Mouse (Mus musculus): ENCODE results near the gene Wdr89. TPM values are rescaled to one million over a fixed set of nuclear protein-coding genes. Genes with fewer than 3 reads are reported as not detected.
"Not testable (repeated sequence)": the region's sequence is repeated elsewhere in the genome, so short reads cannot be mapped to it uniquely, and the experiment has no call there.

Wdr89 gene
- polyA plus RNA-seq (2015; fragmentation: Nextera tagmentation; extraction: Ambion mirVana) = 4.7 and 5.1 TPM in 2 replicates

- H3K9ac ChIP-seq = peak within 1 kb of the TSS; percentile 56
- ATAC-seq (replicated peaks) = peak; percentile 99
- under 1% methylated on average over 55 of the region's 55 CpGs for WGBS
- H3K4me1 ChIP-seq = peaks cover 13% of the 10 kb centered on the region
- no peaks in the 10 kb centered on the region for H3K36me3 ChIP-seq (replicated peaks)
- H3K27ac ChIP-seq = peak within 1 kb of the TSS; percentile 81
- no peaks in the 10 kb centered on the region for H3K9me3 ChIP-seq
- H3K27me3 ChIP-seq (replicated peaks) = no peaks in the 10 kb centered on the region
- H3K4me2 ChIP-seq = peak within 1 kb of the TSS; percentile 71
- peak within 1 kb of the TSS; percentile 62 for H3K4me3 ChIP-seq
These were observed at the start of gene Wdr89 for GRCm38 (mm10) chr12:75669258-75670106. Wdr89 (minus strand) TSS chr12:75669537.

DNA sequence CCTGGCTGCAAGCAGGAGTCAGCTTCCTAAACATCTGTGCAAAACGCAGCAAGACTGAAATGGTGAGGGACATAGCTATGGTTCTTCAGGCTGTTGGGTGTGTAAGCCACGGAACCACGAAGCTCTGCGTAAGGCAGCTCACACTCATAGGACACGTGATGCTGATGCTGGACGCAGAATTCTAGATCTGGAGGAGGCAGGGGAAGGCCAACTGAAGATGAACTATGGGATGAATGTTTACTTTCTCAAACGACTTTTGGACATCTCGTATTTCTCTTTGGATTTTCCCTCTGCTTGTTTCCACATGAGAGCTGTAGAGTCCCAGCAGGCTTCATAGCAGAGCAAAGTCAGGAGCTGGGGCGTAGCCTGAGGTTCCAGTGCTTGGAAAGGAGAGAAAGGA is 44.3 kb upstream of the Wdr89 start:
- no peaks in the 10 kb centered on the region for H3K36me3 ChIP-seq (replicated peaks)
- no peak overlapping the region for H3K4me3 ChIP-seq
- ATAC-seq (replicated peaks) = no peak
- H3K9ac ChIP-seq = no peak overlapping the region
- 92% methylated on average over 9 of the region's 9 CpGs for whole genome bisulfite sequencing
- no peak overlapping the region for H3K4me2 ChIP-seq
- H3K4me1 ChIP-seq = no peaks in the 10 kb centered on the region
- no peaks in the 10 kb centered on the region for H3K9me3 ChIP-seq
- no peak overlapping the region for H3K27ac ChIP-seq
- H3K27me3 ChIP-seq (replicated peaks) = no peaks in the 10 kb centered on the region

DNA sequence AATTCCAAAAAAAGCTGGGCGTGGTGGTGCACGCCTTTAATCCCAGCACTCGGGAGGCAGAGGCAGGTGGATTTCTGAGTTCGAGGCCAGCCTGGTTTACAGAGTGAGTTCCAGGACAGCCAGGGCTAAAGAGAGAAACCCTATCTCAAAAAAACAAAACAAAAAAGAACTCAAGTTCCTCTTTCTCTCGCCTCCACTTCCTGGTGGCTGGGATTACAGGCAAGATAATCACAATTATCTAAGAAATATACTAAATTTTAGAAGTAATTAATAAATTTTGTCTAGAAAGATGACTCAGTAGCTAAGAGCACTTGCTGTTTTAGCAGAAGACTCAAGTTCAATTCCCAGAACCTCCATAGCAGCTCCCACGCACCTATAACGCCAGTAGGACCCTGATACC is 43.6 kb upstream of the Wdr89 start:
- H3K9me3 ChIP-seq; H3K4me2 ChIP-seq; H3K27ac ChIP-seq; H3K4me1 ChIP-seq; H3K27me3 ChIP-seq (replicated peaks); H3K9ac ChIP-seq; ATAC-seq (replicated peaks); H3K4me3 ChIP-seq; H3K36me3 ChIP-seq (replicated peaks): not testable (repeated sequence)
- WGBS = 91% methylated on average over 7 of the region's 7 CpGs

DNA sequence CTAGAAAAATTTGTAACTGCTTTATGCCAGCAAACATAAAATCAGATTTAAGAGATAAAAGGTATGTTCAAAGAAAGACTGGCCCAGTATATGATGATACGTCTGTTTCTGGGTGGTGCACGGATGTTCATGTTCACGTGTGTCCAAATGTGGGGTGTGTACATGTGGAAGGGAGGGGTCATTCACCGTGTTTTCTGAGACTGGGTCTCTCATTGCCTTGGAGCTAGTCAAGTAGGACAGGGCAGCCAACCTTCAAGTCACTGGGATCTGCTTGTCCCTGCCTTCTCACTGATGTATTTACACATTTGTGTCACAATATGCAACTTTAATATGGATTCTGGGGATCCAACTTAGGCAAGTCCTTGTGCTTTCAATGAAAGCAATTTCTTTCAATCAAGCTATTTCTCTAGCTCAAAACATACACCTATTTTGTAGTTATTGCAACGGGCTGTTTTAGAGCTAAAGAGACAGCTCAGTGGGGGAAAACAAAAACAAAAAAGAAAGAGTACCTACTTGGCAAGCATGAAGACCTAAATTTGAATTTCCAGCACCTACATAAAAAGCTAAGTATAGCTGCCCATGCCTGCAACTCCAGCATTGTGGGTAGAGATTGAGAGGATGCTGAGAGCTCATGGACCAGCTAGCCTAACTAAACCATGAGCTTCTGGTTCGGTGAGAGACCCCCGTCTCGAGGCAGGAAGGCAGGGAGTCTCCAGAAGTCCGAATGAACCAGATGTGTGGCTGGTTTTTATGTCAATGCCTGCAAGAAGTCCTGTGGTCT is 41.4 kb upstream of the Wdr89 start:
- Histone ChIP-seq H3K4me1 (no peaks in the 10 kb centered on the region), H3K4me3 (no peak overlapping the region), H3K36me3 (replicated peaks) (no peaks in the 10 kb centered on the region), H3K4me2 (no peak overlapping the region), H3K27ac (no peak overlapping the region), H3K27me3 (replicated peaks) (no peaks in the 10 kb centered on the region), H3K9me3 (no peaks in the 10 kb centered on the region), H3K9ac (no peak overlapping the region)
- 89% methylated on average over 9 of the region's 9 CpGs for WGBS
- no peak for ATAC-seq (replicated peaks)

DNA sequence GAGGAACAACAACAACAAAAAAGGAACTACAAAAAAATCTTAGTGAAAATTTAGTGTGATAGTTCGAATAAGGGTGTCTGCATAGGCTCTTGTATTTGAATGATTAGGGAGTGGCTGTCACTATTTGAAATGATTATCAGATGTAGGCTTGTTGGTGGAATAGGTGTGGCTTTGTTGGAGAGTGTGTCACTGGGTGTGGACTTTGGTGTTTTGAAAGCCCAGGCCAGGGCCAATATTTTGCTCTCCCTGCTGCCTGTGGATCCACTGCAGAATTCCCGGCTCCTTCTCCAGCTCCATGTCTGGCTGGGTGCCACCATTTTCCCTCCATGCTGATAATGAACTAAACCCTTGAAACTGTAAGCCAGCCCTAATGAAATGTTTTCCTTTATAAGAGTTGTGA is 40.2 kb upstream of the Wdr89 start:
- H3K4me2 ChIP-seq = no peak overlapping the region
- no peaks in the 10 kb centered on the region for H3K9me3 ChIP-seq
- no peaks in the 10 kb centered on the region for H3K27me3 ChIP-seq (replicated peaks)
- H3K27ac ChIP-seq = no peak overlapping the region
- H3K9ac ChIP-seq = no peak overlapping the region
- no peak for ATAC-seq (replicated peaks)
- WGBS = 85% methylated on average over 2 of the region's 2 CpGs
- no peak overlapping the region for H3K4me3 ChIP-seq
- no peaks in the 10 kb centered on the region for H3K36me3 ChIP-seq (replicated peaks)
- no peaks in the 10 kb centered on the region for H3K4me1 ChIP-seq

GRCm38 (mm10) chr12:75706670-75707069 is 37.3 kb upstream of the Wdr89 start:
- Histone ChIP-seq H3K4me3 (no peak overlapping the region), H3K9ac (no peak overlapping the region), H3K4me1 (no peaks in the 10 kb centered on the region), H3K27me3 (replicated peaks) (no peaks in the 10 kb centered on the region), H3K9me3 (no peaks in the 10 kb centered on the region), H3K27ac (no peak overlapping the region), H3K4me2 (no peak overlapping the region), H3K36me3 (replicated peaks) (no peaks in the 10 kb centered on the region)
- WGBS = 89% methylated on average over 7 of the region's 7 CpGs
- ATAC-seq (replicated peaks) = no peak

DNA sequence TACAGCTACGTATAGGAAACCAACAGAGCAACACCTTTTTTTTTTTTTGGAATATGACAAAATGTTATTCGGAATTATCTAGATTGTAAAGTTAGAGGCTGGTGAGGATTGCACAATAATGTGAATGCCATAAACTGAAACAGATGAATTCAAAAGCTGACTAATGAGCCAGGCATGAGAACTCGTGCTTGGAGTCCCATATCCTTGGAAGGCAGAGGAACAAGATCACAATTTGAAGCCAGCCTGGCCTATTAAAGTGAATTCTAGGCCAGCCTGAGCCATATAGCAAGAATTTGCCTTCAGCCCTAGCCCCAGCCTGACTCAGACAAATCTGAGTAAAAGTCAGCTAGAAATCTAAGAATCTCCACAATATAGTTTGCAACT is 33.4 kb upstream of the Wdr89 start:
- no peak for ATAC-seq (replicated peaks)

GRCm38 (mm10) chr12:75702084-75702738 is 32.9 kb upstream of the Wdr89 start:
- no peaks in the 10 kb centered on the region for H3K4me1 ChIP-seq
- H3K36me3 ChIP-seq (replicated peaks) = no peaks in the 10 kb centered on the region
- no peaks in the 10 kb centered on the region for H3K9me3 ChIP-seq
- H3K27ac ChIP-seq = no peak overlapping the region
- H3K4me2 ChIP-seq = peak overlapping the region; percentile 35
- H3K9ac ChIP-seq = no peak overlapping the region
- ATAC-seq (replicated peaks) = no peak
- H3K27me3 ChIP-seq (replicated peaks) = no peaks in the 10 kb centered on the region
- no peak overlapping the region for H3K4me3 ChIP-seq
- WGBS = 79% methylated on average over 14 of the region's 14 CpGs

More for the DNA sequence above, 33.4 kb upstream of the Wdr89 start:
- Histone ChIP-seq H3K36me3 (replicated peaks) (no peaks in the 10 kb centered on the region), H3K9ac (no peak overlapping the region), H3K4me2 (no peak overlapping the region), H3K9me3 (no peaks in the 10 kb centered on the region), H3K27me3 (replicated peaks) (no peaks in the 10 kb centered on the region), H3K4me3 (no peak overlapping the region), H3K4me1 (no peaks in the 10 kb centered on the region), H3K27ac (no peak overlapping the region)
- 90% methylated on average over 3 of the region's 3 CpGs for WGBS

GRCm38 (mm10) chr12:75701173-75702083 is 32.1 kb upstream of the Wdr89 start:
- peak; percentile 17; the same call in 1 of the 2 replicates for ATAC-seq (replicated peaks)
- no peak overlapping the region for H3K4me3 ChIP-seq
- no peaks in the 10 kb centered on the region for H3K4me1 ChIP-seq
- H3K27ac ChIP-seq = no peak overlapping the region
- peak overlapping the region; percentile 35 for H3K4me2 ChIP-seq
- WGBS = 47% methylated on average over 21 of the region's 21 CpGs
- H3K9ac ChIP-seq = no peak overlapping the region
- H3K27me3 ChIP-seq (replicated peaks) = no peaks in the 10 kb centered on the region
- H3K36me3 ChIP-seq (replicated peaks) = no peaks in the 10 kb centered on the region
- no peaks in the 10 kb centered on the region for H3K9me3 ChIP-seq

DNA sequence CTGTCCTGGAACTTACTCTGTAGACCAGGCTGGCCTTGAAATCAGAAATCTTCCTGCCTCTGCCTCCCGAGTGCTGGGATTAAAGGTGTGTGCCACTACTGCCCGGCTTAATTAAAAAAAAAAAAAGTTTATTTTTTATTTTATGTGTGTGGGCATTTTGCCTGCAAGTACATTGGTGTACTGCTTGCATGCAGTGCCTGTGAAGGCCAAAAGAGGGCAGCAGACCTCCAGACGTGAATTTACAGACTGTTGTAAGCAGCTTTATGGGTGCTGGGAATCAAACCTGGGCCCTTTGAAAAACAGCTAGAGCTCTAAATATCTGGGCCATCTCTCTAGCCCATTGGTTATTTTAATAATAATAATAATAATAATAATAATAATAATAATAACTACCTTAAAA is 29.4 kb upstream of the Wdr89 start:
- no peak for ATAC-seq (replicated peaks)
- 98% methylated on average over 3 of the region's 3 CpGs for WGBS
- Histone ChIP-seq H3K4me2 (no peak overlapping the region), H3K4me3 (no peak overlapping the region), H3K27me3 (replicated peaks) (no peaks in the 10 kb centered on the region), H3K9ac (no peak overlapping the region), H3K9me3 (no peaks in the 10 kb centered on the region), H3K36me3 (replicated peaks) (no peaks in the 10 kb centered on the region), H3K27ac (no peak overlapping the region), H3K4me1 (no peaks in the 10 kb centered on the region)

- not testable (repeated sequence) for H3K36me3 ChIP-seq (replicated peaks); H3K27me3 ChIP-seq (replicated peaks); H3K9ac ChIP-seq; H3K4me1 ChIP-seq; H3K9me3 ChIP-seq; ATAC-seq (replicated peaks); H3K27ac ChIP-seq; H3K4me3 ChIP-seq; H3K4me2 ChIP-seq
- WGBS = 78% methylated on average over 1 of the region's 1 CpGs
These were observed 26.5 kb upstream of the Wdr89 start for GRCm38 (mm10) chr12:75695845-75696244.
